Mouse (Mus musculus) cerebellum, adult 2 months (tissue): Measurements from ENCODE around the gene Gm853.

Experiments used
- CTCF ChIP-seq: fragments of 200-500 bp; IDR thresholded peaks from 2 replicates; pipeline ENCODE4 v1.5.1; 2011; ENCODE audit warnings: low read depth, mild to moderate bottlenecking, control low read depth, low read length, moderate library complexity, borderline replicate concordance; ENCODE audit not compliant: insufficient read depth
- POLR2A ChIP-seq: fragments of 200-500 bp; IDR thresholded peaks from 2 replicates; pipeline ENCODE4 v1.6.1; 2011; ENCODE audit warnings: low read length, control low read depth, borderline replicate concordance; ENCODE audit not compliant: insufficient read depth

DNA sequence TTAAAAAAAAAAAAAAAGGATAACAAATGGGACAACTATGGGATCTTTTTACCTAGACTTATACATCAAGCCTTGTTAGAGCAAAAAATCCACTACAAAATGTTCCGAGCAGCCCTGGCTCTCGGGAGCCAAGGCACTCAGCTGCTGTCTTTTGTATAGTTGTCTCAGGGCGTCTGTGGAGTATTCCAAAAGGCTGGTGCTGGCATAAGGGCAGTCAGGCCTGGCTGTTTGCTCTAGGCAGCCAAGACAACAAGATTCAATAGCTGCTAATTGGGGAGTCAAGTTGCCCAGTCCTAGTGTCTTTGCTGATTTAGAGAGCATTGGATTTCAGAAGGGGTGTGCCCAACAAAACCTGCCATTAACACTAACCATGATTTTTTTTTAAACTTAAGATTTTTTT, 26.4 kb upstream of the Gm853 start:
- no peak for TF ChIP-seq CTCF
- TF ChIP-seq POLR2A, result no peak
